Mouse (Mus musculus): ENCODE results near the gene Arhgef11.

Arhgef11 gene

GRCm38 (mm10) chr3:87763202-87763601, 145.8 kb downstream of the Arhgef11 start:
- no peak for DNase-seq

GRCm38 (mm10) chr3:87763683-87764289, 146.4 kb downstream of the Arhgef11 start:
- peak; percentile 21 for DNase-seq

- no peak for DNase-seq
Observed at GRCm38 (mm10) chr3:87764506-87764905, 147.1 kb downstream of the Arhgef11 start.

- peak; percentile 84 for DNase-seq
Observed at GRCm38 (mm10) chr3:87765091-87765490, 147.7 kb downstream of the Arhgef11 start.

GRCm38 (mm10) chr3:87765631-87766283, 148.4 kb downstream of the Arhgef11 start:
- no peak for DNase-seq

GRCm38 (mm10) chr3:87766284-87766667, 148.9 kb downstream of the Arhgef11 start:
- DNase-seq = no peak

- no peak for DNase-seq
Observed at GRCm38 (mm10) chr3:87767764-87768163, 150.4 kb downstream of the Arhgef11 start.

- DNase-seq = no peak
Observed at GRCm38 (mm10) chr3:87768431-87768830, 151.1 kb downstream of the Arhgef11 start.

- peak; percentile 85 for DNase-seq
Observed at GRCm38 (mm10) chr3:87768844-87769243, 151.5 kb downstream of the Arhgef11 start.

GRCm38 (mm10) chr3:87769506-87769905, 152.1 kb downstream of the Arhgef11 start:
- DNase-seq = no peak

GRCm38 (mm10) chr3:87770280-87770679, 152.9 kb downstream of the Arhgef11 start:
- peak; percentile 51 for DNase-seq

- DNase-seq = no peak
Observed at GRCm38 (mm10) chr3:87771088-87771487, 153.7 kb downstream of the Arhgef11 start.

GRCm38 (mm10) chr3:87778283-87778682, 160.9 kb downstream of the Arhgef11 start:
- no peak for DNase-seq

GRCm38 (mm10) chr3:87779086-87779485, 161.7 kb downstream of the Arhgef11 start:
- DNase-seq = no peak

GRCm38 (mm10) chr3:87783282-87784023, 166.1 kb downstream of the Arhgef11 start:
- no peak for DNase-seq

- DNase-seq = no peak
Observed at GRCm38 (mm10) chr3:87785156-87785555, 167.8 kb downstream of the Arhgef11 start.

GRCm38 (mm10) chr3:87785626-87786214, 168.4 kb downstream of the Arhgef11 start:
- no peak for DNase-seq

Data from thymus, postnatal 14 days (tissue).